Mouse (Mus musculus) midbrain, embryonic 14.5 days (tissue): ENCODE data around the gene Dnajc5. TPM values are rescaled to one million over a fixed set of nuclear protein-coding genes. Genes with fewer than 3 reads are reported as not detected.

Experiments used
- ATAC-seq: fragments of 200-750 bp; cut with Nextera tagmentation; 2 replicates; pipeline ENCODE4 v1.8.0; 2017; ENCODE audit warnings: moderate number of reproducible peaks, moderate library complexity; ENCODE audit not compliant: low FRiP score, low TSS enrichment
- DNase-seq: peaks from one replicate; pipeline ENCODE4 v3.0.0-alpha.2; 2015
- H3K27ac ChIP-seq: fragments of 300-500 bp; sonication (generic); replicated peaks from 2 replicates; pipeline ENCODE4 v1.5.1; 2014; ENCODE audit warnings: mild to moderate bottlenecking, low read depth, low read length, moderate library complexity
- H3K27me3 ChIP-seq: fragments of 300-500 bp; sonication (generic); 2 replicates; pipeline ENCODE4 v1.6.1; 2014; ENCODE audit warnings: low read length, control low read depth, mixed read lengths; ENCODE audit not compliant: control insufficient read depth, insufficient read depth
- H3K36me3 ChIP-seq: fragments of 300-500 bp; sonication (generic); 2 replicates; pipeline ENCODE4 v1.6.1; 2014; ENCODE audit warnings: low read length, control low read depth; ENCODE audit not compliant: control insufficient read depth, insufficient read depth
- H3K4me1 ChIP-seq: fragments of 300-500 bp; sonication (generic); 2 replicates; pipeline ENCODE4 v1.6.1; 2014; ENCODE audit warnings: mild to moderate bottlenecking, antibody characterized with exemption, low read length, control low read depth; ENCODE audit not compliant: control insufficient read depth, insufficient read depth
- H3K4me2 ChIP-seq: fragments of 300-500 bp; sonication (generic); 2 replicates; pipeline ENCODE4 v1.6.1; 2014; ENCODE audit warnings: mild to moderate bottlenecking, low read length, moderate library complexity
- H3K4me3 ChIP-seq: fragments of 300-500 bp; sonication (generic); replicated peaks from 2 replicates; pipeline ENCODE4 v1.5.1; 2014; ENCODE audit warnings: low read depth, low read length
- H3K9ac ChIP-seq: fragments of 300-500 bp; sonication (generic); replicated peaks from 2 replicates; pipeline ENCODE4 v1.6.1; 2014; ENCODE audit warnings: mild to moderate bottlenecking, low read length, moderate library complexity
- H3K9me3 ChIP-seq: fragments of 300-500 bp; sonication (generic); 2 replicates; pipeline ENCODE4 v1.6.1; 2016; ENCODE audit warnings: low read length, control low read depth, mixed read lengths; ENCODE audit not compliant: control insufficient read depth
- WGBS: fragments of 180-500 bp; shearing (Covaris S2); extraction: QIAGEN DNeasy Blood & Tissue Kit; methylation state at CpG from one replicate; pipeline ENCODE4 v1.1.7; 2014; 5-methylcytosine and 5-hydroxymethylcytosine counted together
- polyA plus RNA-seq: library from polyadenylated mRNA; unstranded; fragments of >200 nt; fragmentation: Nextera tagmentation; extraction: Ambion mirVana; gene quantifications from 2 replicates; pipeline ENCODE4 v1.2.1, GENCODE M21; 2014

Dnajc5 gene
- polyA plus RNA-seq, 1 experiment from 2014 or later = 233 TPM

DNA sequence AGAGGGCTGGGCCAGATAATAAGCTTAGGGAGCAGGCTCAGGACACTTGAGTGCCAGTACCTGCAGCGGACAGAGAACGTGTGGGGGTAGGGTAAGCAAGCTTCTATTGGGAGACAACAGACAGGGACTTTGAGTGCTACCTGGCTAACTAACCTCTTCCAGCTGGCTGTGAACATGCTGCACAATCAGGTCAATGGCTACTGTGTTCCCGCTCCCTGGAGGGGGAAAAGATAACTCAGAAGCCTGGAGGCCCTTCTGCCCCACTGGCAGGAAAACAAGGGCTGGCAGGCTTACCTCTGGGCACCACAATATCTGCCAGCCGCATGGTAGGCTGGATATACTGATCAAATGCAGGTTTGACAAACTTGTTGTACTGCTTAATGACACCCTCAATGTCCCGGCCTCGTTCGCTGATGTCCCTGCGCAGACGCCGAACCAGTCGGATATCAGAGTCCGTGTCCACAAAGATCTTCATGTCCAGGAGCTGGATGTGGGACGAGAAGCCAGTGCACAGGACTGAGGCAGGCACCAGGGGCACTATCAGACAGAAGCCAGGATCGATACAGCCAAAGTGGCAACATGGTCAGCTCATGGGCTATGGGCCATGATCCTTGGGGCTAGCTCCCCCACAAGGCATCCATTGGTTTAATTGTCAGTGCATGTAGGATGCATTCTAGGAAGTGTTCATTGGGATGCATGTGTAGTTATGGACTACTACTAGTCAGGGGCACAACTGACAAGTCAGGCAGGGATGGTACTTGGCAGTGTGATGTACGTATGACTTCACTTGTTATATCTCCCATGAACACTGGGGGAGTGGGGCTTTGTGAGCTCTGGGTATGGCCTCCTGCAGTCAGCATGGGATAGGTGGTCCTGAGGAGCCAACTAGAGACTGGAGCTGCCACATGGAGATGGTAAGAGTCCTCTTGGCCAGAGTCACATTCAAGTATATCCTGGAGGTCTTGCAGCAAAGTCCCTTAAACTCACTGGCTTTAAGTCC is 52.9 kb downstream of the Dnajc5 start:
- no peak for ATAC-seq
- no peak overlapping the region for H3K27ac ChIP-seq
- peaks cover 32% of the 10 kb centered on the region for H3K36me3 ChIP-seq
- no peaks in the 10 kb centered on the region for H3K27me3 ChIP-seq
- H3K4me3 ChIP-seq = no peak overlapping the region
- H3K4me1 ChIP-seq = no peaks in the 10 kb centered on the region
- H3K9ac ChIP-seq = no peak overlapping the region
- WGBS = 95% methylated on average over 15 of the region's 15 CpGs
- no peaks in the 10 kb centered on the region for H3K9me3 ChIP-seq
- DNase-seq = no peak
- H3K4me2 ChIP-seq = no peak overlapping the region

DNA sequence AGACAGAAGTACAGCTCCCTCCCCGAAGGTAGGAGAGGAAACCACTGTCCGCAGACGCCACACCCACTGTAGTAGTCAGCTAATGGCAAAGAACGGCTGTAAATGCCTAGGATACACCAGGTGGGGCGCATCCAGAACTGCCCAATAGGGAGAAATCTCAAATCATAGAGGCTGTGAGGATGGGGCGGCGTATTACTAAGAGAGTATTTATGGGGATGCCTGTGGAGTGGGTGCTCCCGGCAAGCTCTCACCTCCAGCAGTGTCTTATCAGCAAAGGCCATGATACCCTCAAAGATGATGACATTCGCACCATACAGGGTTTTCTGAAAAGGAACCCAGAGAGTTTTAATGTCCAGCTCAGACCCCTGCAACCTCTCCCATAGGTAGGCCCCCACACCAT is 53.7 kb downstream of the Dnajc5 start:
- H3K27ac ChIP-seq = no peak overlapping the region
- no peaks in the 10 kb centered on the region for H3K27me3 ChIP-seq
- no peak for ATAC-seq
- H3K4me3 ChIP-seq = no peak overlapping the region
- no peaks in the 10 kb centered on the region for H3K4me1 ChIP-seq
- 92% methylated on average over 9 of the region's 9 CpGs for WGBS
- DNase-seq = no peak
- H3K36me3 ChIP-seq = peaks cover 29% of the 10 kb centered on the region
- H3K9ac ChIP-seq = no peak overlapping the region
- H3K9me3 ChIP-seq = no peaks in the 10 kb centered on the region
- no peak overlapping the region for H3K4me2 ChIP-seq

DNA sequence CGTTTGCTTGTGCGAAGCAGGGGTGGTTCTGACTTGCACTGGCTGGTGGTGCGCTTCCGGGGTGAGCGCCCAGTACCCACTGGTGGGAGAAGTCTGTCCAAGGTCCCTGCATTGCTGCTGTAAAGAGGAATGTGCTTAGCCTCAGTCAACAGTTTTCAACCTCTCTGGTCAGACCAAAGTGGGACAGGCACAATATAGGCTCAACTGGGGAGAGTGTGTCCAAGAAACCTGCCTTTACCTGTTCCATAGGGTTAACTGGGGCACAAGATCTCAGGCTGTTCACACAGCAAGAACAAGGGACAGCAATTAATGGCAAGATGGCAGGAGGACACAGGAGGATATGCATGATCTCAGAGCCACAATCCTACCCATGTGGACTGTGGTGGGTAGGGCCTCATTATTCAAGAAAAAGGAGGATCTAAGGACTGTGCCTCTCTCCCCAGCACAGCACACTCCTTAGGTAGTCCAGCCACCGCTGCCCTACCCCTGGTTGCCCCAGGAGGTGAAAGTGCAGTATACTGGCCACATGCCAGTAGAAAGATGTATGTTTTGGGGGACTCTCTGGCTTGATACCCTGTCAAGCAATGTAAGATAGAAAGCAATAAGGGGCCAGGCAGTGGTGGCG is 54.7 kb downstream of the Dnajc5 start:
- WGBS = 94% methylated on average over 7 of the region's 7 CpGs
- Histone ChIP-seq H3K4me2 (no peak overlapping the region), H3K27me3 (no peaks in the 10 kb centered on the region), H3K4me3 (no peak overlapping the region), H3K4me1 (no peaks in the 10 kb centered on the region), H3K9me3 (no peaks in the 10 kb centered on the region), H3K27ac (no peak overlapping the region), H3K36me3 (peaks cover 29% of the 10 kb centered on the region), H3K9ac (no peak overlapping the region)
- DNase-seq (no peak), ATAC-seq (no peak)

DNA sequence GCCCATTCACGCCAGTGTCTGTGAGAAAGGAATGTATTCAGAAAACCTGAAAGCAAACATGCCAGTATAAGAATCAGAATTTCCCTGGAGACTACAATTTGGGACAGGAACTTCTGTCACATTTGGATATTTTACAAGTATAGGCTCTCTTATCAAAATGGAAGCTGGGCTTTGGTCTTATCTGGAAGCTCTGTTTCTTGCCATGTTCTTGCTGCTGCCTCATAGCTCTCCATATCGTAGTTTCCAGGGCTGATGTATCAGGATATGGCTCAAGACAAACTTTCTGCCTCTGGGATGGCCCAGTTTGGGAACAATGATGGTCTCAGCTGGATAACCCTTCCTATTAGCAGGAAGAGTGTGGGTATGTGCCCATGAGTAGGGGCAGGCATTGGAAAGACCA is 56.3 kb downstream of the Dnajc5 start:
- Histone ChIP-seq H3K27me3 (no peaks in the 10 kb centered on the region), H3K36me3 (peaks cover 29% of the 10 kb centered on the region), H3K4me3 (no peak overlapping the region), H3K4me2 (no peak overlapping the region), H3K4me1 (peaks cover 9% of the 10 kb centered on the region), H3K9me3 (no peaks in the 10 kb centered on the region), H3K27ac (no peak overlapping the region), H3K9ac (no peak overlapping the region)
- ATAC-seq (no peak), DNase-seq (no peak)
- 88% methylated on average over 2 of the region's 2 CpGs for WGBS

DNA sequence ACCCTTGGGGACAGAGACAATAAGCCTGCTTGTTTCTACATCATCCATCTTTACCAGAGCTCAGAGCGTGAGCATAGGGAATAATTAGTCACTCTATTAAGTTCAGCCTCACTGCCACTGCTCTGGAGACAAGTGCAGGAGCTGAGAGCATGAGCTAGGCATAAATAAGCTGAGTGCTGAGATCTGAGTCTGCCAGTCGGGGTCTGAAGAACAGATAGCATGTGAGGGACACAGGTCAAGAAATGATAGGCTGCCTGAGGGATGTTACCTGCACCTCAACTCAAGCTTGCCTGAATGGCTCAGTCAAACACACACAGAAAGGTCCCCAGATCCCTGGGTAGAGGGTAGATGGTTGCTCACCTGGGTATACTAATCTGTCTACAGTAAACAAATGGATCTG is 56.8 kb downstream of the Dnajc5 start:
- Histone ChIP-seq H3K4me1 (peaks cover 9% of the 10 kb centered on the region), H3K27ac (no peak overlapping the region), H3K9me3 (no peaks in the 10 kb centered on the region), H3K9ac (no peak overlapping the region), H3K4me2 (no peak overlapping the region), H3K36me3 (peaks cover 26% of the 10 kb centered on the region), H3K4me3 (no peak overlapping the region), H3K27me3 (no peaks in the 10 kb centered on the region)
- DNase-seq = no peak
- no peak for ATAC-seq
- 70% methylated on average over 2 of the region's 2 CpGs for WGBS

DNA sequence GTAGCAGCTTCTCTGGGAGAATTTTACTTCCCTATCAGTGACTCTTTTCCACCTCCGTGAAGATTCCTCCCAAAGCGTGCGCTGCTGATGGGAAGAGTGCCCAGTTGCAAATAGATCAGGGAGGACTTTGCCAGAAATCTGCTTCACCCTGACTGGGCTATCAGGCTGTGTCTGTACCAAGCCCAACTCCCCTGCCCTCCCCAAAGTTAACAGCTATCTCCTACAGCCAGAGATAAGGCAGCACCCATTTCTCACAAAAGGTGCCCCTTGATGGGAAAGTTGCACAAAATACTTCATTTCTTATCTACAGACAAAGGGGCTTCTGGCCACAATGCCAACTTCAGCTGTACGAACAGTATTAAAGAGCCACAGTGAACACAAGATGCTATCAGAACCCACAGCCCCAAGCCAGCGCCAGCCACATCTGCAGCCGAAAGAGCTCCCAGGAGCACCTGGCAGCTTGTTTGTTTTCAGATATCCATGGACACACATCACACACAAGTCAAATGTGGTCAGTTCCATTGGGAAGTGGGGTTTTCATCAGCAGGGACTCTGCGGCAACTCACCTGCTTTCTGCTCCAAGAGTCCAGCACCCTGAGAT is 57.8 kb downstream of the Dnajc5 start:
- DNase-seq (no peak), ATAC-seq (no peak)
- Histone ChIP-seq H3K4me2 (no peak overlapping the region), H3K36me3 (peaks cover 23% of the 10 kb centered on the region), H3K9me3 (no peaks in the 10 kb centered on the region), H3K9ac (no peak overlapping the region), H3K4me1 (peaks cover 9% of the 10 kb centered on the region), H3K4me3 (no peak overlapping the region), H3K27ac (no peak overlapping the region), H3K27me3 (no peaks in the 10 kb centered on the region)
- WGBS = 85% methylated on average over 7 of the region's 7 CpGs

DNA sequence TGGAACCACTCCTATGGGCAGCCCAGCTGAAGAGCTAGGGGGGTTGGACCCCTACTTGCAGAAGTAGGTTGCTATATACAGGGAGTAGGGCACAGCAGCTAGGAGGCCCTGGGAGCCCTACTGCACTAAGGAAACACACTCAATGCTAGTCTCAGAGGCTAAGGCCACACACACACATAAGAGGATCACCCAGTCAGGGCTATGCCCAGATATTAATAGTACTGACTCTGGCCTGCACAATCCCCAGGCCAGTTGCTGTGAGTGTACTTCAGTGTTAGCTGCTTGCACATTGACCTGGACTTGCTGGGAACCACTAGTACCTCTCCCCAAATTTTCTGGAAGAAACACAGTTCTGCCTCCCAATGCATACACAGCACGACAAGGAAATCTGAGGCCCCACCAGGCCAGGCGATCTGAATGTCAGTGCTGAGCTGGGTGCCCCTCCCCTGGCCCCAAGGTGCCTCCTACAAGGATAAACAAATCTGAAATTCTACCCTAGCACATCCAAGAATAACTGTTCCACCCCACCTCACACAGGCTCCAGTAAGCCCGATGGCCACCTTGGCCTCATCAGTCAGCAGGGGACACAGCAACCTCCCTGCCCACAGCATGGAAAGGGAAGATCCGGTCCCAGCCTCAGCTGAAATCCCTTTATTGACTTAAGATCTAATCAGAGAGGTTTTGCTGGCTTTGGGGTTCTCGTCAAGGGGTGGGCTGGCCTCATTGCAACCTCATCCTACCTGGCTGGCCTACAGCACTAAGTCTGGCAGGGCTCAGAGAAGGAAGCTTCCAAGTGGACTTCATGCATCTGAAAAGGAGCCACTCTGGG is 58.7 kb downstream of the Dnajc5 start:
- ATAC-seq = no peak
- no peak overlapping the region for H3K9ac ChIP-seq
- 79% methylated on average over 5 of the region's 5 CpGs for WGBS
- H3K9me3 ChIP-seq = no peaks in the 10 kb centered on the region
- peaks cover 9% of the 10 kb centered on the region for H3K4me1 ChIP-seq
- no peak overlapping the region for H3K4me2 ChIP-seq
- peaks cover 23% of the 10 kb centered on the region for H3K36me3 ChIP-seq
- no peaks in the 10 kb centered on the region for H3K27me3 ChIP-seq
- no peak for DNase-seq
- no peak overlapping the region for H3K27ac ChIP-seq
- no peak overlapping the region for H3K4me3 ChIP-seq

DNA sequence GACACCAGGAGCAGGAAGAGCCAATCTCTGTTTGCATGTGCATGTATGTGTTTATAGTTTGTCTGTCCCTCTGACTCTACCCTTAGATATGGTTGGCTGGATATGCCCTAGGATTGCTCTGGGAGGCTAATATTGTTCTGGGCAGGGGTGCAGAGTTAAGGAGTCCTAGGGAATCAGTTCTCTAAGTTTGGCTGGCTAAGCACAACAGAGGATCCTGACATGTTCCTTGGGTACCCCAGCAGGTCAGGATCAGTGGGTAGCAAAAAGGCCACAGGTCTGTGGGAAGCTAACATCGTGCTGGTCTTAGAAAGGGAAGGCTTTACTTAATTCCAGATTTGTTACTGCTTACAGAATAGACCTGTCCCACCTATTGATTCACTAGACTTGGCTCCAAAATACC is 59.4 kb downstream of the Dnajc5 start:
- Histone ChIP-seq H3K27ac (no peak overlapping the region), H3K9ac (no peak overlapping the region), H3K36me3 (peaks cover 23% of the 10 kb centered on the region), H3K9me3 (no peaks in the 10 kb centered on the region), H3K4me2 (no peak overlapping the region), H3K27me3 (no peaks in the 10 kb centered on the region), H3K4me1 (peaks cover 9% of the 10 kb centered on the region), H3K4me3 (no peak overlapping the region)
- DNase-seq = no peak
- no peak for ATAC-seq
- WGBS = 97% methylated on average over 1 of the region's 1 CpGs
